Mouse (Mus musculus) liver, adult 2 months (tissue): ENCODE data around the gene Syn3. TPM values are rescaled to one million over a fixed set of nuclear protein-coding genes. Genes with fewer than 3 reads are reported as not detected.
"Not testable (repeated sequence)": the region's sequence is repeated elsewhere in the genome, so short reads cannot be mapped to it uniquely, and the experiment has no call there.

Experiments
- DNase-seq: peaks from one replicate; pipeline ENCODE4 v3.0.0-alpha.2; 2011; ENCODE audit warnings: low read depth, low spot score; ENCODE audit errors: extremely low read depth
- H3K27ac ChIP-seq: fragments of 200-500 bp; replicated peaks from 2 replicates; pipeline ENCODE4 v1.5.1; 2012; ENCODE audit warnings: low read depth, mild to moderate bottlenecking, control low read depth, inconsistent platforms, low read length; ENCODE audit not compliant: insufficient read depth
- H3K27me3 ChIP-seq: fragments of 200-500 bp; 2 replicates; pipeline ENCODE4 v1.6.1; 2012; ENCODE audit warnings: mild to moderate bottlenecking, moderate library complexity, low read length, inconsistent platforms; ENCODE audit not compliant: control insufficient read depth, insufficient read depth
- H3K36me3 ChIP-seq: fragments of 200-500 bp; 2 replicates; pipeline ENCODE4 v1.6.1; 2012; ENCODE audit warnings: low read length, inconsistent platforms; ENCODE audit not compliant: control insufficient read depth, insufficient read depth
- H3K4me1 ChIP-seq: fragments of 200-500 bp; 2 replicates; pipeline ENCODE4 v1.6.1; 2011; ENCODE audit warnings: low read length; ENCODE audit not compliant: control insufficient read depth, insufficient read depth
- H3K4me3 ChIP-seq: fragments of 200-500 bp; 2 replicates; pipeline ENCODE4 v1.5.1; 2011; ENCODE audit warnings: low read depth, mild to moderate bottlenecking, control low read depth, low read length, moderate library complexity; ENCODE audit not compliant: insufficient read depth
- H3K79me2 ChIP-seq: fragments of 200-500 bp; 2 replicates; pipeline ENCODE4 v1.6.1; 2012; ENCODE audit warnings: inconsistent platforms, mild to moderate bottlenecking, low read length, moderate library complexity; ENCODE audit not compliant: control insufficient read depth, insufficient read depth
- H3K9ac ChIP-seq: fragments of 200-500 bp; 2 replicates; pipeline ENCODE4 v1.6.1; 2012; ENCODE audit warnings: low read depth, mild to moderate bottlenecking, control low read depth, inconsistent platforms, low read length
- CTCF ChIP-seq: fragments of 200-500 bp; IDR thresholded peaks from 2 replicates; pipeline ENCODE4 v1.5.1; 2011; ENCODE audit warnings: low read depth, low read length, control low read depth
- POLR2A ChIP-seq: fragments of 200-500 bp; IDR thresholded peaks from 2 replicates; pipeline ENCODE4 v1.6.1; 2011; ENCODE audit warnings: low read length, control low read depth; ENCODE audit not compliant: insufficient read depth; ENCODE audit errors: extremely low read depth
- WGBS: fragments of 180-500 bp; shearing (Covaris S2); methylation state at CpG from one replicate; pipeline ENCODE4 v1.1.7; 2018; 5-methylcytosine and 5-hydroxymethylcytosine counted together
- polyA plus RNA-seq: library from polyadenylated mRNA; depleted of rRNA; stranded (reverse); fragments of >200 nt; gene quantifications from 2 replicates; pipeline ENCODE4 v1.2.3, GENCODE M21; 2012; rRNA removed
- total RNA-seq: library from RNA; depleted of rRNA; stranded (reverse); fragments of >200 nt; gene quantifications from 2 replicates; pipeline ENCODE4 v1.2.3, GENCODE M21; 2014; rRNA removed

The Syn3 gene
- total RNA-seq (0.83 and 1.1 TPM in 2 replicates), polyA plus RNA-seq (0.81 and 1.3 TPM in 2 replicates)

DNA sequence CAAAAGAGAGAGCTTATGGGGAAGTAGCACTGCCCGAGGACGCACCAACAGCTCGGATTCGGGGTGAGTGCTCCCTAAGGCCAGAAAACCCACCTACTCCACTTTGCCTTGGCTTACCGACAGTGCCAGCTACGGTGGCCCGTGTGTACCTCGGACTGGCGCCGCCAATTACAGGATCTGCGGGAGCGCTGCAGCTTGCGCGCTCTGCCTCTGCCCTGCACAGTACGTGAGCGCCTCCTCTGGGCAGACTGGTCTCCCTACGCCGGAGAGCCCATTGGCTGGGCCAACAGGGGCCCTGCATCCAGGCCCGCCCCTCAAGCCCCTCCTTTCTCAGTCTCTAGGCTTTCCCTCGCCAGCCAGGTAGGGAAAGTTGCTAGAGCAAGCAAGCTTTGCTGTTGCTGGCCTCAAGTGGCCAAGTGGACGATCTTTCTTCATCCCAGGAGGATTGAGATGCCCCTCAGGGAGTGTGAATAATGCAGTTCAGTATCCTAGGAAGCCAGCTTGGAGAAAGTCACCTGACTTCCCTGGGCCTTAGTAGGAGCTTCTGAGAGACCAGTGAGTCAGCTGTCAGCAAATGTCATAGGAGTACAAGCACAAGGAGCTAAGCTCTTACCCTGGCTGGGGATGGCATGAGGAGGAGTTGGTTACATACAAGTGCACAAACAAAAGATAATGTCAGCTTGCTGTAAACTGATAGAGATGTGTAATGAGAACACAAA is at the start of gene Syn3:
Syn3 (minus strand) TSS at position 224 of the 719 bp plus-strand sequence.
- H3K4me3 ChIP-seq = peak within 1 kb of the TSS; percentile 80
- peaks cover 7% of the 10 kb centered on the region; the same call in 1 of the 2 replicates for H3K4me1 ChIP-seq
- no peaks in the 10 kb centered on the region for H3K27me3 ChIP-seq
- H3K79me2 ChIP-seq = no peaks in the 10 kb centered on the region
- H3K27ac ChIP-seq = peak within 1 kb of the TSS; percentile 62
- WGBS = under 1% methylated on average over 21 of the region's 21 CpGs
- peak within 1 kb of the TSS; percentile 81 for H3K9ac ChIP-seq
- H3K36me3 ChIP-seq = no peaks in the 10 kb centered on the region
- TF ChIP-seq CTCF (peak; percentile 89), POLR2A (no peak; the same call in none of the 2 replicates)
- DNase-seq = peak; percentile 82

- 90% methylated on average over 4 of the region's 5 CpGs for WGBS
- not testable (repeated sequence) for H3K4me1 ChIP-seq, H3K36me3 ChIP-seq, H3K79me2 ChIP-seq, DNase-seq, H3K27ac ChIP-seq, H3K4me3 ChIP-seq, H3K27me3 ChIP-seq, H3K9ac ChIP-seq
These were observed 27.7 kb upstream of the Syn3 start for GRCm38 (mm10) chr10:86526357-86526874.

GRCm38 (mm10) chr10:86513801-86514200 is 15.1 kb upstream of the Syn3 start:
- no peak overlapping the region for H3K4me3 ChIP-seq
- H3K27me3 ChIP-seq = no peaks in the 10 kb centered on the region
- 81% methylated on average over 4 of the region's 4 CpGs for WGBS
- TF ChIP-seq CTCF (no peak), POLR2A (no peak)
- no peak overlapping the region for H3K9ac ChIP-seq
- no peak for DNase-seq
- no peak overlapping the region for H3K27ac ChIP-seq
- no peaks in the 10 kb centered on the region for H3K79me2 ChIP-seq
- H3K36me3 ChIP-seq = no peaks in the 10 kb centered on the region
- no peaks in the 10 kb centered on the region for H3K4me1 ChIP-seq

DNA sequence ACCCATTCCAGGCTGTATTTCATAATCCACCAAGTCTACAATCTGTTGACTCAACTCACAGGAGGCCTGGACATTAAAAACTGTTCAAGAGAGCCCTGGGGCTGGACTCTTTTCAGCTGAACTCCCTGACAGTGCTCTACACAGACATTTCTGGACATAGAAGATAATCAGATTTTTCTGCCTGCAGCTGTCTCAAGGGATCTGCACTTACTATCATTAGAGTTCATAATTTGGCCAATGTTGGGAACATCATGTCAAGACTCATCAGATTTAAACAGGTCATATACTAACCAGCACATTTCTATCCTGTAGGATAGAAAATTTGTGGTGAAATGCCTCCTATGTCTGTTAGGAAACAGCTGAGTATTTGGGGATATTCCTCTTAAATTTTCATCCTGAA is 12.2 kb upstream of the Syn3 start:
- H3K4me3 ChIP-seq = no peak overlapping the region
- no peak overlapping the region for H3K27ac ChIP-seq
- no peaks in the 10 kb centered on the region for H3K27me3 ChIP-seq
- H3K9ac ChIP-seq = no peak overlapping the region
- H3K4me1 ChIP-seq = no peaks in the 10 kb centered on the region
- TF ChIP-seq POLR2A (no peak), CTCF (no peak)
- no peak for DNase-seq
- no peaks in the 10 kb centered on the region for H3K36me3 ChIP-seq
- no peaks in the 10 kb centered on the region for H3K79me2 ChIP-seq

DNA sequence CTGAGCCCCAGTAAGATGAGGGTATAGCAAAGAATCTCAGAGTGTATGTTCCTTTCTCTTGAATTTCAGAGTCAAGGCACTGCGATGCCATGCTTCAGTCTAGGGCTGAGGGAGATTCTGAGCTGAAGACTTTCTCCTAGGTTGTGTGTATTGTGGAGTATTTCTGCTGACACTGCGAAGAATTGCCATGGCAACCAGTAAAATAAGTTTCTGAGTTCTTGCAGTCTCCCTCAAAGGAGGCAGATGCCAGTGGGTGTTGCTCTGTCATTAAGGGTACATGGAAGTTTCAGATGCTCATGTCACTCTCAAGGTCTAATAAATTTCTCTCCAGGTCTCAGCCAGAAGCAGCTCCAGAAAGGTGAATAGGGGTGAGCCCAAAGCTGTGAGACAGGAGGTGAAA is 3.4 kb upstream of the Syn3 start:
- WGBS = 86% methylated on average over 2 of the region's 2 CpGs
- Histone ChIP-seq H3K4me1 (peaks cover 7% of the 10 kb centered on the region; the same call in 1 of the 2 replicates), H3K9ac (no peak overlapping the region), H3K27me3 (no peaks in the 10 kb centered on the region), H3K36me3 (no peaks in the 10 kb centered on the region), H3K4me3 (no peak overlapping the region), H3K79me2 (no peaks in the 10 kb centered on the region), H3K27ac (no peak overlapping the region)
- no peak for TF ChIP-seq POLR2A
- TF ChIP-seq CTCF = no peak
- no peak for DNase-seq

DNA sequence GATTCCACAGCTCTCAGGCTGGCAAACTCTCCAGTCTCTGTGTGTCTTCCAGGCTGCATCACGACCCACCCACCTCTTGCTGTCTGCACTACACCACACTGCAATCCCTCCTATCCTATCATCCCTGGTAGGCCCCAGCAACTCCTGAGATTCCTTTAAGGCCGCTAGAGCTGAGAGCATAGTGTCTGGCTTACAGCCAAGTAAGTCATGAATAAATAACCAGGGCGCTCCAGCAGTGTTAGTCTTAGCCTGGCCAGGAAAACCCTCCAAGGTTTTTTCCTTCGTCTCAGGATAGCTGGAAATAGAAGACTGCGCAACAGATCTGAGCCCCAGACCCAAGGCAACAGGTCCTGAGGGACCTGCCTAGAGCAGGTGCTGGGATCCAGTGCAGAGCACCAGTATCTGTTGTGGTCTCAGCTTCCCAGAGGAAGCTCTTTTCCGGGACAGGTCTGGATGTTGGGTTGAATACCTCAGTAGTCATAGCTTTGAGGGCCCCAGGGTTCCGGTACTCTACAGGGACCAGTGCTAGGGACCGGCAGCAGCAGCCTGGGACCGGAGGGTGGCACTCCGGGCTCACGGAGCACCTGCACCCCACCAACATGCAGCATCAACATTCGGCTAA is 534 bp downstream of the Syn3 start:
- H3K36me3 ChIP-seq = no peaks in the 10 kb centered on the region
- WGBS = 3% methylated on average over 12 of the region's 12 CpGs
- peaks cover 5% of the 10 kb centered on the region; the same call in 1 of the 2 replicates for H3K4me1 ChIP-seq
- H3K4me3 ChIP-seq = peak overlapping the region; percentile 80
- peak overlapping the region; percentile 62 for H3K27ac ChIP-seq
- H3K9ac ChIP-seq = peak overlapping the region; percentile 81
- DNase-seq = peak; percentile 67
- no peaks in the 10 kb centered on the region for H3K27me3 ChIP-seq
- no peak for TF ChIP-seq CTCF
- no peak for TF ChIP-seq POLR2A
- no peaks in the 10 kb centered on the region for H3K79me2 ChIP-seq
